Mouse (Mus musculus): ENCODE data around the gene Atad3a. TPM values are rescaled to one million over a fixed set of nuclear protein-coding genes. Genes with fewer than 3 reads are reported as not detected.

Atad3a gene
- 169 and 267 TPM in 2 replicates for total RNA-seq (2012; rRNA removed)

GRCm38 (mm10) chr4:155760613-155761355 is at the start of gene Atad3a:
Atad3a (minus strand) TSS chr4:155761093.
- peak within 1 kb of the TSS; percentile 35; the same call in 1 of the 2 replicates for H3K27ac ChIP-seq (ENCODE audit: insufficient read depth, low read depth, low read length, poor library complexity, severe bottlenecking)
- peaks cover 2 to 3% of the 10 kb centered on the region in 2 experiments; a peak in 3 of 4 replicates for H3K4me1 ChIP-seq (ENCODE audit: control insufficient read depth in 2 of 2, insufficient read depth in 2 of 2, low read length in 2 of 2, poor library complexity in 1 of 2)
- no peaks in the 10 kb centered on the region for H3K9me3 ChIP-seq (ENCODE audit: control insufficient read depth, insufficient read depth, low read depth, low read length)
- peak; percentile 90 for DNase-seq (ENCODE audit: low read depth, low spot score)
- peak within 1 kb of the TSS; percentile 76 to 88 for H3K4me3 ChIP-seq (ENCODE audit: insufficient read depth in 1 of 2, low read depth in 1 of 2, low read length in 2 of 2, poor library complexity in 1 of 2, severe bottlenecking in 1 of 2)
- peak within 1 kb of the TSS; percentile 93 for H3K9ac ChIP-seq (ENCODE audit: insufficient read depth, low read depth, low read length, poor library complexity, severe bottlenecking)
- H3K36me3 ChIP-seq (ENCODE audit: control insufficient read depth, insufficient read depth, low read length, poor library complexity, severe bottlenecking) = peaks cover 13% of the 10 kb centered on the region
- TF ChIP-seq HCFC1 (IDR thresholded peaks at IDR 0.05; ENCODE audit: borderline replicate concordance, insufficient read depth, low read length) (peak; percentile 52; the same call in 1 of the 2 replicates), ZC3H11A (IDR thresholded peaks at IDR 0.05; ENCODE audit: borderline replicate concordance, low read depth, low read length) (no peak), CHD2 (IDR thresholded peaks at IDR 0.05; ENCODE audit: low read depth, low read length) (0 out of 2 replicates have a peak, but pooled peaks have one; percentile 29), ZNF384 (IDR thresholded peaks at IDR 0.05; ENCODE audit: low read depth, low read length) (peak; percentile 98)
- in situ Hi-C loops (cut with MboI; ENCODE audit: low sequenced_read_pairs in 2 of 2, unreplicated experiment in 2 of 2) = no loop called here

- Histone ChIP-seq H3K36me3 (ENCODE audit: control insufficient read depth, insufficient read depth, low read length, poor library complexity, severe bottlenecking) (peaks cover 17% of the 10 kb centered on the region), H3K27ac (ENCODE audit: insufficient read depth, low read depth, low read length, poor library complexity, severe bottlenecking) (no peak overlapping the region), H3K9me3 (ENCODE audit: control insufficient read depth, insufficient read depth, low read depth, low read length) (no peaks in the 10 kb centered on the region), H3K4me1 (ENCODE audit: control insufficient read depth in 2 of 2, insufficient read depth in 2 of 2, low read length in 2 of 2, poor library complexity in 1 of 2) (peaks cover 2% of the 10 kb centered on the region in 2 experiments; a peak in 2 of 4 replicates), H3K9ac (ENCODE audit: insufficient read depth, low read depth, low read length, poor library complexity, severe bottlenecking) (no peak overlapping the region), H3K4me3 (ENCODE audit: insufficient read depth in 1 of 2, low read depth in 1 of 2, low read length in 2 of 2, poor library complexity in 1 of 2, severe bottlenecking in 1 of 2) (no peak overlapping the region)
- DNase-seq (ENCODE audit: low read depth, low spot score) = no peak
- TF ChIP-seq ZC3H11A (IDR thresholded peaks at IDR 0.05; ENCODE audit: borderline replicate concordance, low read depth, low read length) = no peak
- TF ChIP-seq HCFC1 (IDR thresholded peaks at IDR 0.05; ENCODE audit: borderline replicate concordance, insufficient read depth, low read length) = no peak
- TF ChIP-seq CHD2 (IDR thresholded peaks at IDR 0.05; ENCODE audit: low read depth, low read length) = no peak
- in situ Hi-C loops (cut with MboI; ENCODE audit: low sequenced_read_pairs in 2 of 2, unreplicated experiment in 2 of 2) = no loop called here
Observed at GRCm38 (mm10) chr4:155807841-155808240, 46.9 kb upstream of the Atad3a start.

- TF ChIP-seq MAFK (IDR thresholded peaks at IDR 0.05; ENCODE audit: insufficient read depth, low read depth, low read length) (no peak), HCFC1 (IDR thresholded peaks at IDR 0.05; ENCODE audit: borderline replicate concordance, insufficient read depth, low read length) (peak; percentile 91), CHD2 (IDR thresholded peaks at IDR 0.05; ENCODE audit: low read depth, low read length) (peak; percentile 92), ZC3H11A (IDR thresholded peaks at IDR 0.05; ENCODE audit: borderline replicate concordance, low read depth, low read length) (no peak), ZNF384 (IDR thresholded peaks at IDR 0.05; ENCODE audit: low read depth, low read length) (no peak)
- H3K27ac ChIP-seq (ENCODE audit: insufficient read depth, low read depth, low read length, poor library complexity, severe bottlenecking) = peak overlapping the region; percentile 9
- H3K4me1 ChIP-seq (ENCODE audit: control insufficient read depth in 2 of 2, insufficient read depth in 2 of 2, low read length in 2 of 2, poor library complexity in 1 of 2) = peaks cover 0 to 2% of the 10 kb centered on the region in 2 experiments; a peak in 2 of 4 replicates
- peak overlapping the region; percentile 81 to 89 for H3K4me3 ChIP-seq (ENCODE audit: insufficient read depth in 1 of 2, low read depth in 1 of 2, low read length in 2 of 2, poor library complexity in 1 of 2, severe bottlenecking in 1 of 2)
- H3K9ac ChIP-seq (ENCODE audit: insufficient read depth, low read depth, low read length, poor library complexity, severe bottlenecking) = peak overlapping the region; percentile 83
- H3K9me3 ChIP-seq (ENCODE audit: control insufficient read depth, insufficient read depth, low read depth, low read length) = no peaks in the 10 kb centered on the region
- peak; percentile 92 for DNase-seq (ENCODE audit: low read depth, low spot score)
- in situ Hi-C loops (cut with MboI; ENCODE audit: low sequenced_read_pairs in 2 of 2, unreplicated experiment in 2 of 2) = no loop called here
- H3K36me3 ChIP-seq (ENCODE audit: control insufficient read depth, insufficient read depth, low read length, poor library complexity, severe bottlenecking) = peaks cover 13% of the 10 kb centered on the region
Observed at GRCm38 (mm10) chr4:155803340-155804041, 42.6 kb upstream of the Atad3a start.

- H3K36me3 ChIP-seq (ENCODE audit: control insufficient read depth, insufficient read depth, low read length, poor library complexity, severe bottlenecking) = peaks cover 11% of the 10 kb centered on the region
- H3K9me3 ChIP-seq (ENCODE audit: control insufficient read depth, insufficient read depth, low read depth, low read length) = no peaks in the 10 kb centered on the region
- in situ Hi-C loops (cut with MboI; ENCODE audit: low sequenced_read_pairs in 2 of 2, unreplicated experiment in 2 of 2) = no loop called here
- DNase-seq (ENCODE audit: low read depth, low spot score) = no peak
- peak within 1 kb of the TSS; percentile 81 to 89 for H3K4me3 ChIP-seq (ENCODE audit: insufficient read depth in 1 of 2, low read depth in 1 of 2, low read length in 2 of 2, poor library complexity in 1 of 2, severe bottlenecking in 1 of 2)
- no peak for TF ChIP-seq MAFK (IDR thresholded peaks at IDR 0.05; ENCODE audit: insufficient read depth, low read depth, low read length)
- peak within 1 kb of the TSS; percentile 83 for H3K9ac ChIP-seq (ENCODE audit: insufficient read depth, low read depth, low read length, poor library complexity, severe bottlenecking)
- peak within 1 kb of the TSS; percentile 9 for H3K27ac ChIP-seq (ENCODE audit: insufficient read depth, low read depth, low read length, poor library complexity, severe bottlenecking)
- H3K4me1 ChIP-seq (ENCODE audit: control insufficient read depth in 2 of 2, insufficient read depth in 2 of 2, low read length in 2 of 2, poor library complexity in 1 of 2) = peaks cover 0 to 2% of the 10 kb centered on the region in 2 experiments; a peak in 2 of 4 replicates
Observed at GRCm38 (mm10) chr4:155802741-155803339, 41.9 kb upstream of the Atad3a start, which contains the start of gene Mrpl20. Mrpl20 (plus strand) TSS chr4:155802878.
